Mouse (Mus musculus) 3T3-L1 (cell line): Measurements from ENCODE around the gene Fsd1.

ENCODE experiments used
- DNase-seq: peaks from one replicate; pipeline ENCODE4 v3.0.0-alpha.2; 2015; ENCODE audit warnings: low read depth, low spot score

Fsd1 gene

DNA sequence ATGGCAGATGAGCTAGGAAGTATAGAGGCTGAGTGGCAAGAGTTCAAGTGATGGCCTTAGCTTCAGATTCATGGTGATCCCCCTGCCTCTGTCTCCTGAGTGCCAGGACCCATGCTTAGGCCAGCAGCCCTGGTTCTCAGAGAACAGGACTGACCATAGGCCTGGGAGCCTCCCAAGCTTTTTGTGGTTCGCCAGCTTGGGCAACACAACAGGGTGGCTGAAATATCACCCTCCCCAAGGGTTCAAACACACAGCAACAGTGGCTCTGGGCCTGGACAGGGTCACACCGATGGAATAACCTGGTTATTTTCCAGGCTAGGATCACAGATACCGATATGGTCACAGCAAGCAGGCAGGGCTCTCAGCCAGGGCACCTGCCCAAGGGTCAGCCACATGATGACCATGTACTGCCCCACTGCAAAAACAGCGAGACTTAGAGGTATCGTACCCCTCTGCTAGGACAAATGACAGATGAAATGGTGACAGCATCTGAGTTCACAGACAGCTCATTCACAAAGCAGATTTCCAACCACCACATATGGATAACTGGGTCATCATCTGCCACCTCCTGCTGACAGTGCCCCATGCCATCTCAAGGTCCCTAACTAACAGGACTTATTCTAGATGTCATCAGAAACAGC, 41.6 kb downstream of the Fsd1 start:
- DNase-seq, result no peak

DNA sequence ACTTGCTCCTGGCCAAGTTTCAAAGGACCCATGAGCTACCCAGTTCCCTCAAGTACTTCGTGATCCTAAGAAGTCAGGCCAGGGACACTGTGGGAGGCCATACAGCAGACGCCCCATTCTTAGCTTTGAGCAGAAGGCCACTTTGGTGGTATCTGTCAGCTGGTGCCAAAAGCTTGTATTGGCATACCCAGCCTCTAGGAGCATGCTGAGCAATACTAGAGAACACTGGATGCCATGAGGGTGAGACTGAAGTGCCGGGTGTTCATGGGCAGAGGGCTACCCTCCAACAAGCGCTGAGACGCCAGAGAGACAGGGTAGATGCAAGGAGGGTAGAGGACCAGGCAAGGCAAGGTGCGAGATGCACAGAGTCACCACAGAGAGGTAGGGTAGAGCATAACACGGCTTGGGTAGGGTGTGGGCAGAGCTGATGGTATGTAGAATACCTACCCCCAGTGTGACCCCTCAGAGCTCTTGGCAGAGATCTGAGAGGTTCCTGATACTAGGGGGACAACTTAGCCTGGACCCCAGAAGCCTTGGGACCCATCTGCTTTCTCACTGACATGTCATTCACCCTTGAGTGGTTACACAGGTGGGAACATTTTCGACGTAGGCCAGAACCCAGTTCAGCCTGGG, 44.0 kb downstream of the Fsd1 start:
- no peak for DNase-seq

DNA sequence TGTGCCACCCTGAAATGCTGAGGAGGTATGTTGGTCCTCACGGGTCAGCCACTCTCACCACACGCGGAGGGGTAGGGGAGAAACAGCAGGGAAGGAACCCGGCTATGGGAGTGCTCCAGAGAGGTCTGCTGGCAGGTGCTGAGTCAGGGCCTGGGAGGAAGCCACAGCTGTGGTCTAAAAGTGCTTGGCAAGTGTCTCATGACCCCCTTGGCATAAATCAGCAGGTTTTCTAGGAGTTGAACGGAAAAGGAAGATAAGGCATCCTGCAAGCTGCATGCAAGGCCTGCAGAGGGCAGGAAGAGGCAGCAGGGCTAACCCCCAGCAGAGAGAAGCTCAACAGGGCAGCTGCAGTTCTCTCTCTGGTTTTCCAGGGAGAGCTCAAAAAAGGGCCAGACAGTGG, 44.6 kb downstream of the Fsd1 start:
- peak; percentile 87 for DNase-seq

DNA sequence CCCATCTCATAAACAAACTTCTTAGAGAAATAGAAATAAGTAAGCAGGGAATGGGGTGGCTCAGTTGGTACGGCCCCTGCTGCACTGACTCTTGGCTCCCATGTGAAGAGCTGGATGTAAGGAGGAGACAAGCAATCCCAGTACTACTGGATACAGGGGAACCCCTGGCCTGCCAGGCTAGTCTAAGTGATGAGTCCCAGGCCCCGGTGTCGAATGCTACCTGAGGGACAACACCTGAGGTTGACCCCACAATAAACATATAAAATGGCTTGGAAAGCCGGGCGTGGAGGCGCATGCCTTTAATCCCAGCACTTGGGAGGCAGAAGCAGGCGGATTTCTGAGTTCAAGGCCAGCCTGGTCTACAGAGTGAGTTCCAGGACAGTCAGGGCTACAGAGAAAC, 45.1 kb downstream of the Fsd1 start:
- no peak for DNase-seq

DNA sequence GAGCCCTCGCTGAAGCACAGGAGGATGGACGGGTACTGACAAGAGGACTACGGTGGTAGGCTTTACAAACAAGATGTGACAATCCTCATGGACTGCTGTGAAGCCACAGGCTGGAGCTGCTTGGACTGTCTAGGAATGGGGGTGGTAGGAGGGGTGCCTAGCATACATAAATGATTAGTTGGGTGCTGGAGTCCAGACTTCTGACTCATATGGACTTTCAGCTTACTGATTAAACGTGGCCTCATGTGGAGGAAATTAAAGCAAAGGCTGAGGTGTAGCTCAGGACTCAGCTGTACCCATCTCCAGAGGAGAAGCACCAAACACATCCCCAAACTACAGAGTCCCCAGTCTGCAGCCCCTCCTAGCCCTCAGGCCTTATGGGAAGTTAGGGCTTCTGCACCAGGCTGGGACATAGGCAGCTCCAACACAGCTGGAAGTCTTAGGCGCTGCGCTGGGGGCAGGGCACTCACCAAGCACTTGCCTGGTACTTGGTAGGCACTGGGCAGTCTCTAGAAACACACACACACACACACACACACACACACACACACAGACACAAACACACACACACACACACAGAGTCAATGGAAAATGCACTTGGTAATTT, 45.9 kb downstream of the Fsd1 start:
- DNase-seq, result peak; percentile 60

DNA sequence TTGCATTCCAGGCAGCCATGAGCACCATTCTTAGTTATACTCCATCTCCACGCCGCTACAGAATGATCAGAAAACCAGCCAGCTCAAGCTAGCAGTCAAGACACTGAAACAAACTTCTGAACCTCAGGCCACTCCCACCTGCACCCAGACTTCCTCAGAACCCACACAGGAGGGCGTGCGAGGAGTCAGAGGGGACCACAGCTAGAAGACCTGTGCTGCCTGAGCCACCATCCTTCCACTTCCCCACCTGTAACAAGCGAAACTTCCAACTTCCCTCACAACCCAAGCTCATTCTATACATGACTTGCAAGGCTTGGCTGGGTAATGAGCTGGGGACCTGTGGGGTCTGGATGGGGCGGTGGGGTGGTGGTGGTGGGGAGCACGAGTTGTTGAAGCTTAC, 46.5 kb downstream of the Fsd1 start:
- DNase-seq, result no peak

DNA sequence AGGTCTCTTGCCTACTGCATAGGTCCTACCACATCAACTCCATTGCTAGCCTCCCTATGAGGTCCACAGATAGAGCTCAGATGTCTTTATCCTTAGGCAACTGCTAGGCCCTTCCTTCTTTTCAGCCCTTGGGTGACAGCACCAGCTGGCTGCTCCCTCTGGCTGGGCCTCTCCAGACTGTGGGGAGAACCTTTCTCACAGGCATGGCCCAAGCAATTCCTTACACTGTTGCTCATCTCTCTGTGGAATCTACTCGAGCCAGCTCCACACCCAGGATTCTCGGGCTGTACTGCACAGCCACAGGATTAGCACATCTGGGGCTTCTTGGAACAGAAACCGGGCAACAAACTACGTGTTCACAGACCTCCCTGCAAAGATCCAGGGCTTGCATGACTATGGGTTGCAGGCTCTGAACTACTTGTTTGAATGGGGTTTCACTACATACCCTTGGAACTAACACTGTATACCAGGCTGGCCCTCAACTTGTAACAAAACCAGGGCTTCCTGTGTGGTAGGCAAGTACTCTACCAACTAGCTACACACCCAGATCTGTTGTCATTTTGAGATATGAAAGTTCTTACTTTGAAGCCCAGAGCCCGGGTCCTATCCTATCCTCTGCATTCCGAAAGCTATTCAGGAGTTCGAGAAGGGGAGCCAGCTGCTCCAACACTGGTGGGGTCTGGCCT, 47.9 kb downstream of the Fsd1 start:
- DNase-seq, result peak; percentile 73

DNA sequence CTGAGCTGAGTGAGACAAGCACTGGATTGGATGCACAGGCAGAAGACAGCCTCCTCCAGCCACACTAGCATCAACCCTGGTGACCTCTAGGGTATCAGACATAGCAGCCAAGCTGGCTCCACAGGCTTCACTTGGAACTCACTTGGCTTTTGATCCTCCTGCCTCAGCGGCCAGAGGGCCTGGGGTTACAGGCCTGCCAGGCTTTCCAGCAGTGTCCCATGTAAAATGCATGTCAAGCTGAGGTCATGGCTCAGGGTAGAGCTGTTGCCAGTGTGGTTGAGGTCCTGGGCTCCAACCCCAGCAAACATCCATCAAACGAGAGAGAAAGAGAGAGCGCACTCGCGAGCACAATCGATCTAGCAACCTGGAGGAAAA, 48.4 kb downstream of the Fsd1 start:
- DNase-seq, result no peak

DNA sequence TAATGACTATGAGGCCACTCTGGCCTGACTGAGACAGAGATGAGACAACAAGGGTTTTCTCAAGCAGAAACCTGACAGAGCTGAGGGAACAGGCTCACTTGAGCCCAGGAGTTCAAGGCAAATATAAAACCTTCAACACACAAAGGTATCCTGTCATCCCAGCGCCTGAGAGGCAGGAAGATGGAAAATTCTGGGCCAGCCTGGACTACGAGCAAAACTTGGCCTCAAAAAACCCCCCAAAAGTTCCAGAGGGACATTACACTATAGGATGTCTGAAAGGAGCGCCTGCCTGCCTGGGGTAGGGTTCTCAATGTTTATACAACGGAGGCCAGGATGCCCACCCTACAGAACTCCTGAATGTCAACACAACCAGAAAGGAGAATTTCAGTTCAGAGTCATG, 48.9 kb downstream of the Fsd1 start:
- peak; percentile 24 for DNase-seq

DNA sequence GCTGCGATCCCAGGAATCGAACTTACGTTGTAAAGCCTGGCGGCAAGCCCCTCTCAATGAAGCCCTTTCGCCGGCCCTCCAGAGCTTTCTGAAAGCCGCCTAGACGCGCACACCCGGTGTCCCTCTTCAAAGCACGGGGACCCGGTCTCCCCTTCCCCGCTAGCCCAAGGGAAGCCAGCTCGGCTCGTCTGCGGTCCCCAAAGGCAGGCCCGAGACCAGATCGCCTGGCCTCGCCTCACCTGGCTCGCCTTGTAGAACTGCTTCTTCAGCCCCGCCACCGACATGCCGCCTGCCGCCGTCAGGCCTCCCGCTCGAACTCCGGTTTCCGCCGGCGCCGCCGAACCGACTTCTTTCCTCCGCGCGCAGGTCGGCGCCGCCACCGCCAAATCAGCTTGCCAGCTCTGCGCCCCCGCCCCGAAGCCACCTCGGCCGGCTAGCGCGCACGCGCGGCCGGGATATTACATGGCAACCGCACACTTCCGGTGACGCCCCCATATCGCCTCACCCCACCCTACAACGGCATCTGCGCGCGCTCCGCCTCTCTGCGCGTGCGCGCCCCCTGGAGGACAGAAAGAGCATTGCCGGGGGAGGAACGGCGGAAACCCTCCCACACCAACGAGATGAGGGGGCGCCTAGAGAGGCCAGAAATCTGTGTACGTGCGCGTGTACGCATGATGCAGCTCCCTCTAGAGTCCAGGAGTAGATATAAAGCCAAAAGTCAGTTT, 50.0 kb downstream of the Fsd1 start, which contains the start of gene Sh3gl1:
Sh3gl1 (minus strand) TSS at position 460 of the 725 bp plus-strand sequence.
- DNase-seq, result peak; percentile 96

DNA sequence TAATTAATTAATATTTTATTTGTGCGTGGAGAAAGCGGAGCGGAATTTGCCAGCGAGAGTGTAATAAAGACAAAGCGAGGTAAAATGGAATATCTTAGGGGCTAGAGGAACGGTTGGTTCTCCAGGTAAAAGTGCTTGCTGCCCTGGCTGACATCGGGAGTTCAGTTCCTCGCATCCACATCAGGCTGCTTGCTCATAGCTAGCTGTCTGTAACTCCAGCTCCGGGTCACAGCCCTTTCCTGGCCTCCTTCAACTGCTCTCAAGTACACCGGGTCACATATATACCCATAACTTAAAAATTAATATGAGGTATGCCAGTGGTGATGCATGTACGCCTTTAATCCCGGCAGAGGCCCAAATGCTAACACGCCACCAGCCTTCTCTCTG, 50.6 kb downstream of the Fsd1 start:
- DNase-seq, result no peak

DNA sequence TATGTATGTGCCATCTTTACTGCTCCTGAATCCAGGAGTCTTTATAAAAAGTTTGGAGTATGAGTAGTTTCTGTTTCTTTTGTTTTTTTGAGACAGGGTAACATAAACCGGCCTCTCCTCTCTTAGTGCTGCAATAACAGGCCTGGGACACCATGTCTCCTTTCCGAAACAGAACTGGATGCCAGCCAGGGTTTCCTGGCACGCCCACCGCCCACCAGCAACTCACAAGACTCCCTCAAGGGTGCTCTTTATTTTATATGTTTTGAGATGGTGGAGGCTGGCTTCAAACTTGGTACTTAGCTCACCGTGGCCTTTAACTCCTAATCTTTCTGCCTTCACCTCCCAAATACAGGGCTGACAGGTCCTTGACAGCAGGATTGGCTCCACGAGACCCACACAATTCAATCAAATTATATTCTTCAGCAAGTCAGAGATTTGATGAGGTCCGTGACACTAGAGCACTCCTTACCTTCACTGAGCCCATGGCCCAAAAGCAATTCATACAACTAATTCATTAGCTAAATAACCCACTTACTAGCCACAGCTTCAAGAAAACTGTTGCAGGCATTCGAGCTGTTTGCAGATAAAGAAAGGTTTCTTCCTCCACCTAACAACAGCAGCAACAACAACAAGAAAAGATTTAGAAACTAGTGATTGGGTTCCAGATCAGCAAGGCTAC, 52.4 kb downstream of the Fsd1 start:
- no peak for DNase-seq

DNA sequence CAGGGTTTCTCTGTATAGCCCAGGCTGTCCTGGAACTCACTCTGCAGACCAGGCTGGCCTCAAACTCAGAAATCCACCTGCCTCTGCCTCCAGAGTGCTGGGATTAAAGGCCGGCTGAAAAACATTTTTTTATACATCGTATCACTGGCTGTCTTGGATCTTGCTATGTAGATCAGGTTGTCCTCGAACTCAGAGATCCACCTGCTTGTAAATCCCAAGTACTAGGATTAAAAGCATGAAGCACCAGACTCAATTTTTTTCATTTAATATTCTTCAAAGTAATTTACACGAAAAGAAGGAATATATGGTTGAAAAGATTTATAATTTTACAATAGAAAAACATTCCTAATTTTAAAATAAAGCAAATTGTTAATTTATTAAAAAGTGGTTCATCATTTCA, 53.0 kb downstream of the Fsd1 start:
- no peak for DNase-seq

DNA sequence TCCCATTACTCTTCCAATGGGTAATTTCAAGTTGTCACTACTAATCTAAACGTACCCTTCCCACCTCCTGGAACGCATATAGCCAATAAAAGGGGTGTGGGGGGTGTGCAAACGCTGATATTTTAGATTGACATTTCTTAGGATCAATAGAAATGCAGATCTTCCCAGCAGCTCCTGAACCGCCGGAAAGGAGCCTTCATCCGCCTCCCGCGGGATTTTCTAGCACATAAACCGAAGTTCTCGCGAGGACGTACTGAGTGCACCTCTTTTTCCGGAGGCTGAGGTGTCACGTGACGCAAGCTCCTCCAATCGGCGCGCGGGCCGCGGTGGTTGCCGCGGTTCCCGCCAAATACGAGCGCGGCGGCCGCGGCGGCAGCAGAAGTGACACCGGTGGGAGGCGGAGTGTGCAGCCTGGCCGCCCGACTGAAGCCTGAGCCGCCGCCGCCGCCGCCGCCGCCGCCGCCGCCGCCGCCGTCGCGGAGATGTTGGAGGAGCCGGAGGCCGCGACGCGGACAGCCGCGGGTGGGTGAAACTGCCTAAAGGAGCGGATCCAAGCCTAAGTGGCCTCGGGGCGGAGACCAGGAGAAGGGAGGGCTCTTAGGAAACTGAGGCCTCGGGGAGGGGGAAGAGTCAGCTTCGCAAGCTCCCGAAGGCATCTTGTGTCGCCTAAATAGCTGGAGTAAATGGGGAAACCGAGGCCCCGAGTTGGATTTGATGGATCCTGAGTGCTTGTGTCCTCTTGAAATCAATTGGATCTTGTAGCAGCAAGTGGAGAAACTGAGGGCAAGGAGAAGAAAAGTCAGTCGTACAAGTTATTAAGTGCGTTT, 53.9 kb downstream of the Fsd1 start, which contains the start of gene Chaf1a:
Chaf1a (plus strand) TSS at position 410 of the 827 bp plus-strand sequence.
- peak; percentile 100 for DNase-seq

DNA sequence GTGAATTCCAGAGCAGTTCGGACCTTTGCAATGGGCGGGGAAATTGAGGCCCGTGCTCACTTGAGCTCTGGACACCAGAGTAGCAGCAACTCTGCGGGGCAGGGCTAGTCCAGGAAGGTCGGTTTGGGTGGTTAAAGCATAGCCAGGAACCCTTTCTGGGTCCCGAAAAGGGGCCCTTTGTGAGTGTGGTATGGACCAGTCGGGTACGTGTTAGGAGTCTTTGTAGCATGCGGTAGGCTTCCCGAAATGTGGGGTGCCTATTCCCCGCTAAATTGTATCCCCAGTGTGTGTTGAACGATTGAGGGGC, 54.5 kb downstream of the Fsd1 start:
- no peak for DNase-seq
